Mouse (Mus musculus): ENCODE data around the gene P4htm. TPM values are rescaled to one million over a fixed set of nuclear protein-coding genes. Genes with fewer than 3 reads are reported as not detected.
A peak's percentile ranks its signal among the peaks of the same experiment; 100 is the strongest.

Gene P4htm
- polyA plus RNA-seq, 1 experiment from 2014 or later: 16.4 TPM

DNA sequence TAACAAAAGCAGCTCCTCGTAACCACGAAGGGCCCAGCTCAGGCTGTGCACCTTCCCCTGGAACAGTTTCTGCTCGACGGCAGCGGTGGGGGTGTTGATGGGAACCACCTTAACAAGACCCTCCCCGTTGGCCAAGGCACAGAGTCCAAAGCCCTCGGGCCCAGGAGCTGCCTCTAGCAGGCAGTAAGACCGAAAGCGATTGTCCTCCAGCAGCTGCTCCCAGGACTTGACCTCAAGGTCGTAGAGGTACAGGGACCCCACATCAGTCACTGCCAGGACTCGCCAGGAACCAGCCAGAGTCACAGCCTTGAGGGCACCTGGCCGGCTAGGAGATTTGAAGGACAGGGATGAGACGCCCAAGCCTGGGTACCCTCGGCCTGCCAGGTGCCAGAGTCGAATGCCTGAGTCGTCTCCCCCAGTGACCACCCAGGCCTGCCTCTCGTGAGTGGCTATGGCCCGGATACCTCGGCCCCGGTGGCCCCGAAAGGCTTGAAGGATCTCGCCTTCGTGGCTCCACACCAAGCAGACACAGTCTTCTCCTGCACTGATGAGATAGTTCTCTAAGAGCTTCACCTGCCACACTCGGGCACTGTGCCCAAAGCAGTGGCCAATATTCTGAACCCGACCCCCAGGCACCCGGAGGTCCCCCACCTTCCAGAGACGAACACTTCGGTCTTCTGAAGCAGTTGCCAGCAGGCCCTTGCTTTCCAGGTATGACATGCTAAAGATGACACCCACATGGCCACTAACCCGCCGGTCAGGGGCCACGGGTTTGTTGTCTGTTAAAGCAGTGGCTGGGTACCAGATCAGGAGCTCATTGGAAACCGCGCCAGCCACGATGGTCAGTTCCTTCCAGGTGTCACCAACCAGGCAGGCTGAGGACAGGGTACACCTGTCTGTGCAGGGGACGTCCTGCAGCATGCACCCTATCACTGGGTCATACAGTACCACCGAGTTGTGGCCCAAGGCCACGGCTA lies 21.9 kb downstream of the P4htm start:
- no peak for ATAC-seq (ENCODE audit: low FRiP score, low read depth)
- peak overlapping the region; percentile 89 for H3K4me2 ChIP-seq (replicated peaks)
- peaks cover 62% of the 10 kb centered on the region for H3K4me1 ChIP-seq
- no peak overlapping the region; the same call in 1 of the 2 replicates for H3K27ac ChIP-seq (replicated peaks)
- H3K9ac ChIP-seq (replicated peaks): no peak overlapping the region; the same call in 1 of the 2 replicates
- H3K9me3 ChIP-seq: no peaks in the 10 kb centered on the region
- peak overlapping the region; percentile 83; the same call in 1 of the 2 replicates for H3K4me3 ChIP-seq
- H3K27me3 ChIP-seq: peaks cover 11% of the 10 kb centered on the region
- 92% methylated on average over 37 of the region's 37 CpGs for WGBS
- peaks cover 49% of the 10 kb centered on the region for H3K36me3 ChIP-seq

DNA sequence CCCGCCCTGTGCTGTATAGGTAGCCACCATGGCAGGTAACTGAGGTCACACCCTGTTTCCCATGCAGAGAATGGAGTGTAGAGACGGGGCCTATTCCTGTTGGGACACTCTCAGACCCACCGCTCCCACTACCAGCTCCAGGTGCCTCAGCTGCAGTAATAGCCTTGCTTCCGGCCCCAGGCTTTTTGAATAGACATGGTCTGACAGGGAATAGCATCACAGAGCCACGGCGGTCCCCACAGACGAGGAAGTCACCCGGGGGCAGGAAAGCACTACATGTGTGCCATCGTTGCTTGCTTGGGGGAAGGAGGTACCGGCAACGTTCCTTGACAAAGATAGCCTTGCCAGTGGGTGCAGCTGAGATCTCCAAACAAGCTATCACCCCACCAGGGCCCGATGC lies 22.5 kb downstream of the P4htm start:
- H3K4me2 ChIP-seq (replicated peaks): 0 out of 2 replicates have a peak overlapping the region, but pooled peaks have one; percentile 89
- no peaks in the 10 kb centered on the region for H3K9me3 ChIP-seq
- H3K4me3 ChIP-seq: peak overlapping the region; percentile 4; the same call in 1 of the 2 replicates
- WGBS: 87% methylated on average over 12 of the region's 12 CpGs
- ATAC-seq (ENCODE audit: low FRiP score, low read depth): no peak
- H3K36me3 ChIP-seq: peaks cover 49% of the 10 kb centered on the region
- H3K27me3 ChIP-seq: peaks cover 4% of the 10 kb centered on the region
- H3K4me1 ChIP-seq: peaks cover 69% of the 10 kb centered on the region
- H3K27ac ChIP-seq (replicated peaks): no peak overlapping the region; the same call in 1 of the 2 replicates
- H3K9ac ChIP-seq (replicated peaks): peak overlapping the region; percentile 26; the same call in 1 of the 2 replicates

- Histone ChIP-seq H3K4me2 (replicated peaks) (peak overlapping the region; percentile 26), H3K9me3 (no peaks in the 10 kb centered on the region), H3K27me3 (no peaks in the 10 kb centered on the region), H3K36me3 (peaks cover 49% of the 10 kb centered on the region), H3K9ac (replicated peaks) (peak overlapping the region; percentile 41; the same call in 1 of the 2 replicates), H3K27ac (replicated peaks) (peak overlapping the region; percentile 54), H3K4me3 (0 out of 2 replicates have a peak overlapping the region, but pooled peaks have one; percentile 8), H3K4me1 (peaks cover 66% of the 10 kb centered on the region)
- ATAC-seq (ENCODE audit: low FRiP score, low read depth): no peak
- 54% methylated on average over 26 of the region's 26 CpGs for WGBS
Observed at GRCm38 (mm10) chr9:108573774-108574690, 23.4 kb downstream of the P4htm start.

- peaks cover 71% of the 10 kb centered on the region for H3K4me1 ChIP-seq
- H3K36me3 ChIP-seq: peaks cover 49% of the 10 kb centered on the region
- no peak overlapping the region for H3K4me3 ChIP-seq
- H3K9ac ChIP-seq (replicated peaks): no peak overlapping the region
- H3K27ac ChIP-seq (replicated peaks): no peak overlapping the region
- ATAC-seq (ENCODE audit: low FRiP score, low read depth): no peak
- WGBS: 85% methylated on average over 10 of the region's 10 CpGs
- no peaks in the 10 kb centered on the region for H3K27me3 ChIP-seq
- H3K4me2 ChIP-seq (replicated peaks): no peak overlapping the region
- no peaks in the 10 kb centered on the region for H3K9me3 ChIP-seq
Observed at GRCm38 (mm10) chr9:108572321-108572720, 25.1 kb downstream of the P4htm start.

DNA sequence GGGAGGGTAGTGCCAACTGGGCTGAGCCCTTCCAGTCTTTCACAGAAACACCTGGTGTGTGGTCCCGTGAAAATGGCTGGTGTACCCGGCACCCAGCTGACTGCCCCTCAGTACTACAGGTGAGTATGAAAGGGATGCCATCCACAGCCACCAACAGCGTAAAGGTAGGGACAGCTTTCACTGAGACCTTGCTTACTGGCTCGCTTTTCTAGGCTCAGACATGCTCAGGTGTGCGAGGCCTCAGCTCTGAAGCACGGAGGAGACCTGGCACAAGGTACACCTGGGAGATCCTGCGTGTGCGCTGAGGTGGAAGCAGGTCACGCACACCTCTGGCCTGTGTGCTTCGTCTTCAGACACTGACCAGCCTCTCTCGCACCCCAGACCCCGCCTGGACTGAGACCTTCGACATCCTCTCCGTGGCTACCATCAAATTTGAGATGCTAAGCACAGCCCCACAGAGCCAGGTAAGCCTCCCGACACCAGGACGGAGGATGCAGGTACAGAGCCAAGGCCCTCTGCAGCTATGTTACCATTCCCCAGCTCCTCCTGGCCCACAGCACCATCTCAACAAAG lies 26.0 kb downstream of the P4htm start:
- H3K27me3 ChIP-seq: no peaks in the 10 kb centered on the region
- peaks cover 49% of the 10 kb centered on the region for H3K36me3 ChIP-seq
- H3K4me3 ChIP-seq: no peak overlapping the region
- no peaks in the 10 kb centered on the region for H3K9me3 ChIP-seq
- H3K4me2 ChIP-seq (replicated peaks): no peak overlapping the region
- H3K27ac ChIP-seq (replicated peaks): no peak overlapping the region
- ATAC-seq (ENCODE audit: low FRiP score, low read depth): no peak
- H3K4me1 ChIP-seq: peaks cover 63% of the 10 kb centered on the region
- WGBS: 92% methylated on average over 16 of the region's 16 CpGs
- no peak overlapping the region for H3K9ac ChIP-seq (replicated peaks)

GRCm38 (mm10) chr9:108570207-108570896 lies 27.1 kb downstream of the P4htm start:
- Histone ChIP-seq H3K4me2 (replicated peaks) (peak overlapping the region; percentile 99), H3K4me3 (peak overlapping the region; percentile 63), H3K4me1 (peaks cover 62% of the 10 kb centered on the region), H3K36me3 (peaks cover 45% of the 10 kb centered on the region), H3K9me3 (no peaks in the 10 kb centered on the region), H3K27me3 (no peaks in the 10 kb centered on the region), H3K27ac (replicated peaks) (peak overlapping the region; percentile 74), H3K9ac (replicated peaks) (peak overlapping the region; percentile 68)
- no peak; the same call in 1 of the 2 replicates for ATAC-seq (ENCODE audit: low FRiP score, low read depth)
- WGBS: 2% methylated on average over 40 of the region's 40 CpGs

DNA sequence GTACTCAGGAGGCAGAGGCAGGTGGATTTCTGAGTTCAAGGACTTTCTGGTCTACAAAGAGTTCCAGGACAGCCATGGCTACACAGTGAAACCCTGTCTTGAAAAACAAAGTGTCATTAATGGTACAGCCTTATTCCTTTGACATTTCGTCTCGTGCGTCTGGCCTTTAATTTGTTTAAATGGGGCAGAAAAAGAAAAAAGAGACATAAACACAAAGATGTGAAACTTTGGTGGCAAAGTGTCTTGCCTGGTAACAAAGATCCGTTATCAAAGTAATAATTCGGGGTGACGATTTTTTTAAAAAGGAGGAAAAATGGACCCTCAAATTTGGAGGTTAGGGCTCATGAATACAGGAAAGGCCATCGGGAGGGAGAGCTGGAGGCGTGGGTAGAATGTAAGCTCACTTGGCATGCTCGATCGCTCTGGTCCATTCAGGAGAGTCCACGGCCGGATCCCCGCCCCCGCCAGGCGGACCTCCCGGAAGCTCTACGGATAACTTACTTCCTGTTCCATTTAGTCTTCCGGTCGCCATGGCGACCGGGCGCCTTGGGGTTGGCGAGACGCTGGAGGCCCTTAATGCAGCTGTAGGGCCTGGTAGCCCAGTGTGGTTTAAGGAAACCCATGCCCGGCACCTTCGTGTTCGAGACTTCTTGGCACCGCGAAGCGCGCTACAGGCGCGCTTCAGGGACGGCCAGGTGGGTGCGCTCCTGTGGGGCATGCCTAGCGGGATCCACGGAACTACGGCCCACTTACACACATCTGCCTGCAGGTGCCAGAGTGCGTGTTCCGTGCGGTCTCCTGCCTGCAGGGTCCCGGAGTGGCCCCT lies 27.9 kb downstream of the P4htm start, which contains the start of gene Dalrd3:
Gene Dalrd3 (plus strand): TSS at position 506 of the 826 bp plus-strand sequence.
- Histone ChIP-seq H3K4me2 (replicated peaks) (peak within 1 kb of the TSS; percentile 99), H3K4me3 (peak within 1 kb of the TSS; percentile 63), H3K9me3 (no peaks in the 10 kb centered on the region), H3K36me3 (peaks cover 47% of the 10 kb centered on the region), H3K4me1 (peaks cover 54% of the 10 kb centered on the region), H3K9ac (replicated peaks) (peak within 1 kb of the TSS; percentile 68), H3K27me3 (no peaks in the 10 kb centered on the region), H3K27ac (replicated peaks) (peak within 1 kb of the TSS; percentile 74)
- ATAC-seq (ENCODE audit: low FRiP score, low read depth): peak; percentile 63
- 7% methylated on average over 42 of the region's 42 CpGs for WGBS

GRCm38 (mm10) chr9:108568511-108568921 lies 29.0 kb downstream of the P4htm start:
- no peaks in the 10 kb centered on the region for H3K9me3 ChIP-seq
- ATAC-seq (ENCODE audit: low FRiP score, low read depth): no peak
- peak overlapping the region; percentile 99 for H3K4me2 ChIP-seq (replicated peaks)
- H3K4me3 ChIP-seq: peak overlapping the region; percentile 78
- 79% methylated on average over 17 of the region's 17 CpGs for WGBS
- H3K4me1 ChIP-seq: peaks cover 44% of the 10 kb centered on the region
- no peaks in the 10 kb centered on the region for H3K27me3 ChIP-seq
- peaks cover 55% of the 10 kb centered on the region for H3K36me3 ChIP-seq
- 0 out of 2 replicates have a peak overlapping the region, but pooled peaks have one; percentile 88 for H3K9ac ChIP-seq (replicated peaks)
- H3K27ac ChIP-seq (replicated peaks): no peak overlapping the region

GRCm38 (mm10) chr9:108567931-108568419 lies 29.5 kb downstream of the P4htm start:
- H3K4me1 ChIP-seq: peaks cover 40% of the 10 kb centered on the region
- H3K4me2 ChIP-seq (replicated peaks): peak overlapping the region; percentile 99
- no peak for ATAC-seq (ENCODE audit: low FRiP score, low read depth)
- H3K36me3 ChIP-seq: peaks cover 53% of the 10 kb centered on the region
- H3K4me3 ChIP-seq: peak overlapping the region; percentile 78
- H3K9ac ChIP-seq (replicated peaks): peak overlapping the region; percentile 88
- WGBS: 9% methylated on average over 18 of the region's 18 CpGs
- H3K27ac ChIP-seq (replicated peaks): peak overlapping the region; percentile 94
- H3K27me3 ChIP-seq: no peaks in the 10 kb centered on the region
- H3K9me3 ChIP-seq: no peaks in the 10 kb centered on the region

Measured in midbrain, embryonic 12.5 days (tissue).